Mouse (Mus musculus) olfactory bulb, adult 2 months (tissue): ENCODE data around the gene Wnk2.

Experiments
- CTCF ChIP-seq: fragments of 200-500 bp; IDR thresholded peaks from 2 replicates; pipeline ENCODE4 v1.5.1; 2012; ENCODE audit warnings: low read depth, mild to moderate bottlenecking, low read length, moderate library complexity; ENCODE audit not compliant: insufficient read depth
- POLR2A ChIP-seq: fragments of 200-500 bp; IDR thresholded peaks from 2 replicates; pipeline ENCODE4 v1.6.1; 2012; ENCODE audit warnings: mild to moderate bottlenecking, low read depth, low read length, moderate library complexity; ENCODE audit not compliant: insufficient read depth

- TF ChIP-seq CTCF = no peak
- no peak for TF ChIP-seq POLR2A
Observed at GRCm38 (mm10) chr13:49082151-49082879, 65.5 kb downstream of the Wnk2 start.
